Mouse (Mus musculus): ENCODE measurements at regions not wholly inside any gene's neighbourhood (a gene's known extent, or its start where the extent isn't known, plus 50 kb on each side); places are given as distances from the start of the nearest gene placed in this dataset.

DNA sequence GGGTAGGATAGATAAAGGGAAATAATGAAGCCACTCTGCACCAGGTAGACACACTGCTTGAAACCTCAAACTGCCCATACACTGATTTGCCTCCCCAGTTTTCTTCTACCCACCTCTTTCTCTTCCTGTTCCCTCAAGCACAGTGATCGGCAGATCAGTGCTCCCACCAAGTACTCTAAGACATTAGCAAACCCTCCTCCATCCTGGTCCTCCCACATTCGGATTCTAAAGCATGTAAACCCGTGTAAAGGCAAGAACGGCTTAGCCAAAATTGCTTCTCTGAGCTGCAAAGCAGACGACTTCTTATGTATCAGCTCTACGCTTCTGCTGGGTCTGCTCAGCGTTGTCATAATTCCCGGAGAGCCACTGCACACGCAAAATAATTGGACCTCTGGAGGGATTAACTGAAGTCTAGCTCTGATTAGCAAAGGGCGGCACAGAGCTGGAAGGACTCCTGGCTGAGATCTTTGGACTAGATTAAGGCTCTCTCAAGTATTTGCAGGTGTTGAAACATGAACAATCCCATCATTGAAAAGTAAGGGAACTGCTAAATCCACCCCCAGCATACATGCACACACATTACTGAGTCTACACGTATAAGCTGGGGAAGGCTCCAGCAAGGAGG, 67.2 kb downstream of the Mtx3 start:
- DNase-seq (ENCODE audit: low spot score in 2 of 2): no peak

DNA sequence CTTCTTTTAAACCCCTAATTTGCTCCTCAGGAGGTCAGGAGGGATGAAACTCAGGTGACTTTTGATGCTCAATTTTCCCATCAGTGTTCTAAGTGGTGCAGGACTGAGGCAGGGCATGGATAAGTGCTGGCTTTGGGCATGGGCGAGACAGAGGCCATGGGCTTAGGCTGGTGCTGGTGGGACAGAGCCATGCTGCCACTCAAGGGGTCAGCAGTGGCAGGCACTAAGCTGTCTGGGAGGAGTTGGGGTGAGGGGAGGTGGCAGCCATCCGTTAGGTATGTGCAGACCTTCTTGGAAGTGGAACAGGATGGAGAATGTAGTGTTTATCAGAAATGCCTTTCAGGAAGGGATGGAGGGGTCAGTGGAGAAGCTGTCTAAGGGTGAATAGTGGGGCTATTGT, 68.1 kb downstream of the Mtx3 start:
- no peak for DNase-seq (ENCODE audit: low spot score in 2 of 2)

DNA sequence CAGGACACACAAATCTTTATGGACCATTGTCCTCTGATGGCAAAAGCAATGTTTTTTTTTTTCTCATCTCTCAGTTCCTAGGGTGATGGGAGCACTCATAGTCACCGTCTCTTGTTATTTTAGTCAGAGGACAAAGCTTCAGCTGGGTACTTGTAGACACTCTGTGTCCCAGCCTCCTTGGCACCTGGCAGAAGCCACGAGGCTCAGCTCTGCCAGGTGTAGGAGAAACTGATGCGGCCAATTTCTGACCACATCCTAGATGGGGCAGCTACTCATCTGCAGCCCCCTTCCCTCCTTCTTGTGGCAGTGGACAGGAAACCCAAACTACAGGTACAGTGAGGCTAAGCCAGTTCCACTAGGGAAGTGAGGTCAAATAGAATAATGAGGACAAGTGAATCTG, 70.1 kb downstream of the Mtx3 start:
- no peak for DNase-seq (ENCODE audit: low spot score in 2 of 2)

DNA sequence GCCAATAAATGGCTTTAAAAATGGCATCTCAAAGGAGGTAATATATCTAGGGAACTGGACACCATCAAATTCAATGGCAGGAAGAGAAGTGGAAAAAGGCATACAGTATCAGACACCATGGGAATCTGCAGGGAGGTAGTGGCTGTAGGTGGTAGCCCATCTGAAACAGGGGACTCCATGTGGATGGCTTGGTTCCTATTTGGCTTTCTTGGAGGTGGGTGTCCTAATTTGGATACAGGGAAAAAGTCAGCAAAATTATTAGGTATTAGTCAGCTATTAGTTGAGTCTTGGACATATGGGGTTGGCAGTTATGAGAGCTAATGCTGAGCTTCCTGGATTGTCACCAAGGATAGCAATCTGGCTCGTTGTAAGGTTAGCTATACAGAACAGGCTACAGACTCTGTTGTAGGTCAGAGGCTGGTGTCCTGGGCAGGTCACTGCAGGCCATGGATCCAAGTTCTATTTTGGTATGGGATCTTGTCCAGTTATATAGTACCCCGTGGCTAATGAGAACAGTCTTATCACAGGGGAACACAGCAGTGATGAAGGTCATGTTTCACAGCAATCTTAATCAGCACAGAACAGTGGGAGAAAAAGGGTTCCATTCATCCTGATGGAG, 70.8 kb downstream of the Mtx3 start:
- DNase-seq (ENCODE audit: low spot score in 2 of 2): no peak

DNA sequence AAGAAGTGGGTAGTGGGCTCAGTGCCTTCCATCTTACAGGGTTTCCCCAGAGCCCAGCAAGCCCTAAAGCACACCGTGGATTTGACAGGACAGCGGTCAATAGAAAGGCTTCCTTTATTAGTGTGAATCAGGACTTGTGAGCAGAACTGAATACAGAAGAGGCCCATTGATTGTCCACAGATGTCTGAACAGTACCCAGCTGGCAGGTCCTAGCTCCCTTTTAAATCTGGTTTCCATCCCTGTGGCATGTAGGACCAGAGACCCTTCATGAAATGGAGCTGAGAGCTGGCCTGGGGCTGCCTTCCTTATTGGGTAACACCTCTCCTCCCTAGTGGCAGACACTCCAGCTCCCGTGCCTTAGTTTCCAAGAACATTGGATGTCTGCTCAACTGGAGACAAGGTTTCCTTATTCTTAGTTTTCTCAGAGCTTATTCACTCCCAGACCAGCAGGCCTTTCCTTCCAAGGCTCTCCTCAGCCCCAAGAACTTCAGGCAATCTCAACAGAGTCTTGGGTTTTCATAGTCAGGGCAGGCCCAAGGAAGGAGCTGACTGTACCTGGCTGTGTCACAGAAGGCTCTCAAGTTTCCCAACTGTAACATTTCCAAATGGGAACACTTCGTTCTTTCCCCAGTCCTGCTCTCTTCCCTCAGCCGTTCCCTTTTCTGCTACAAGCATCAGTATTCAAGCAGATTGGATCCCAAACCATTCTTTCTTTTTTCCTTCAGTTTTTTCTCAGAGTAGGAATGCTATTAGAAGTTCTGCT, 71.6 kb downstream of the Mtx3 start:
- DNase-seq (ENCODE audit: low spot score in 2 of 2): peak in 1 of 2 experiments; percentile 34

DNA sequence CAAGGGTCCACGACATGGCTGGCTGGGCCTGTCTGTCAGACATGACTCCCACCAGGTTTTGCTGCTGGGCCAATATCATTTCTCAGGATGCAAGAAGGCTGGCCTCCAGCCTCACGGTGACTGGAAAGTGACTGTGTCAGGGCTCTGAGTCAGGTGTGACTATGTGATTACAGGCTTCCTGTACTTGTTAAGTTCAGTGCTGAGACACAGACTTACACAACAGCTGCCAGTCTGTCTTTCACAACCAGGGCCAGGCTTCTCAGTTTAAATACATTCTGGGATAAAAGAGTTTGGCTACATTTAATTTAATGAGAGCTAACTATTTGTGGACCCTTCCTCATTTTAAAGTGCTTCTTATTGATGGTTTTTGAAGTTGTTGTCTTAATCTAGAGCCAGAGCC, 75.3 kb downstream of the Mtx3 start:
- DNase-seq (ENCODE audit: low spot score in 2 of 2): no peak

DNA sequence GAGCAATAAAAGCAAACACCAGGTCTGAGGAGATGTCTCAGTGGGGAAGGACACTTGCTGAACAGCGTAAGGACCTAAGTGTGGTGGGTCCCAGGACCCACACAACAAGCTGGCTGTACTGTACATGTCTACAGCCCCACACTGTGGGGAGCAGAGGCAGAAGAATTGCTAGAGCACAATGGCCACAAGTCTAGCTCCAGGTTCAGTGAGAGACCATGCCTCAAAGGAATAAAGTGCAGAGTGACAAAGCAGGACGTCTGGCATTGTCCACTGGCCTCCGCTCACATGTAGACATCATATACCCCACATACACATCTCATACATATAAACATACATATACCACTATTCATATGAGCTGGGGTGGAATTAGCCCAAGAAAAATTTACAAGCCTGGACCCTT, 77.4 kb downstream of the Mtx3 start:
- DNase-seq (ENCODE audit: low spot score in 2 of 2): no peak

DNA sequence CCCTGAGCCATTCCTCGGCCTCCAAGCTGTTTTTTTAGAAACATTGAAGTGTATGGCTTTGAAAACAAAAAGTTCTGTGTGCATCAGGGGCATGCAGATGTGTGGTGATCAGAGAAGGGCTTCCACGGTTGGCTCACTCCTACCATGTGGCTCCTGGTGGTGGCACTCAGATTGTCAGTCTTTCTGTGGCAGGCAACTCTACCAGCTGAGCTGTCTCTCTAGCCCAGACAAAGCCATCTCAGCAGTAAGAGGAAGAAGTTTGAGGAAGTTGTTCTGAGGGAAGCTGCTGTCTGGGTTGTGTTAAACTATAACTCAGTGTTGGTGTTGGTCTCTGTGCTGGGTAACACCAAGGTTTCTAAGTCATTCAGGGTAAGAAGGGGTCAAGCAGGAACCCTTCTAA, 78.9 kb downstream of the Mtx3 start:
- DNase-seq (ENCODE audit: low spot score in 2 of 2): no peak

DNA sequence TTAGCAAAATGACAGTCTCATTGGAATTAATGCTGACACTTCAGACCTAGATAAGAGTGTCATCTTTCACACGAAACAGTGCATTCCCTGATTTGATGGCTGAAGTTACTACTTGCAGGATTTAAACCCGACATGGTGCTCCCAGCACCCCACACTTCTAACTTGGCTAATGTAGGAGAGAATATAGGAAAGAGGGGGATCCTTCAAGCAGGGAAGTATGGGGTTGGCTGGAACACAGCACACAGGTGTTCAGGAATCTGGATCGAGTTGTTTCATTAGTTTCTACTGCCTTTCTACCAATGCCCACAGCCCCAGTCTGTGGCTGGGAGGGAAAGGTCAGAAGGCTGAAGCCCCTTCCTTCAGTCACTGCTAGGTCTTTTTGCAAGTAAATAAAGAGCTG, 79.5 kb downstream of the Mtx3 start:
- DNase-seq (ENCODE audit: low spot score in 2 of 2): no peak

DNA sequence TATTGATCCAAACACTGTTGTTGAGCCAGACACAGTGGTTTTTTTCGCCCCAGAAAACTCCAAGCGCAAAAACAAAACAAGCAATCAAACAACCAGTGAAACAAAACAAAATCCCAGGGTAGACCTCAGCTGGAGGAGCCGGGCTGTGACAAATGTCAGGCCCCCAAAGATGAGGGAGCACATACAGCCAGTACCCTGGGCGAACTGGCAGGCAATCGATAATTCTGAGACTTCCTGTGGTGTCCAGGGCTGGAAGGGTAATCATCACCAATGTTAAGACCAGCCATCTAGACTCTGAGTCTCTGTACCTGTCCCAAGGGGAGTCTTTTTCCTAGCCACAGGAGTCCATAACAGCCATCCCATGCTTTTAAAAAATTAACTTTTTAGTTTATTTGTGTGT, 80.6 kb downstream of the Mtx3 start:
- no peak for DNase-seq (ENCODE audit: low spot score in 2 of 2)

DNA sequence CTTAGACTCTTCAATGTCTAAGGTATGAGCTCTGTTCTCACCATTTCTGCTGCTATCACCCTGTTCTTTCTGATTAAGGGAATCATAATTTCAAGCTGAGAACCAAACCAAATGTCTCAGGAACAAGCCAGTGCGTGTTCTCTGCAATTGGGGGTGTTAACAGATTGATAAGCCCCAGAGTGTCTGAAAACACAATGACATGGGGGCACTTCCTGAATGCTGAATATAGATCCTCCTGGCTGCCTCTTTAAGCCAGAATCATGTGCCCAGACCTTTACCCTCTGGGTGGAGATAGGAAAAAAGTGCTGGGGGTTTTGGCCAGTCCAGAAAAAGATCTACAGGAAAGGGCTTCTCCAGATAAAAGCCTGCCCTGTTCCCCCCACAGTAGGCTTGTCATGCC, 84.0 kb downstream of the Mtx3 start:
- no peak for DNase-seq (ENCODE audit: low spot score in 2 of 2)

DNA sequence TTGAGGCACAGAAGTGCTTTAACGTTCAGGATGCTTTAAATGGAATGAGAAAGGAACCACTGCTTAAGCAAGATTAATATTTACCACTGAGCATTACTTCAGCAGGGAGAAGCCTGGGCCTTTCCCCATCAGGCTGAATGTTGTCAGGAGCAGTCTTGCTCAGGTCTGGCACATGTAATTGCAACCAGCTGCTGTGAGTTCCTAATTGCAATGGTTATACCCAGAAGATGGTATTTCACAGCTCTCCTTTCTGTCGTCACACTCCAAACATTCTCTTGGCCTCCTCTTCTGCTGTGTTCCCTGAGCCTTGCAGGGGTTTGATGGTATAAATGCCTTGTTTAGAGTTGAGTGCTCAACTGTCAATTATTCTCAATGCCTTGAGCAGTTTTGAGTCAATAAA, 87.1 kb downstream of the Mtx3 start:
- no peak for DNase-seq (ENCODE audit: low spot score in 2 of 2)

DNA sequence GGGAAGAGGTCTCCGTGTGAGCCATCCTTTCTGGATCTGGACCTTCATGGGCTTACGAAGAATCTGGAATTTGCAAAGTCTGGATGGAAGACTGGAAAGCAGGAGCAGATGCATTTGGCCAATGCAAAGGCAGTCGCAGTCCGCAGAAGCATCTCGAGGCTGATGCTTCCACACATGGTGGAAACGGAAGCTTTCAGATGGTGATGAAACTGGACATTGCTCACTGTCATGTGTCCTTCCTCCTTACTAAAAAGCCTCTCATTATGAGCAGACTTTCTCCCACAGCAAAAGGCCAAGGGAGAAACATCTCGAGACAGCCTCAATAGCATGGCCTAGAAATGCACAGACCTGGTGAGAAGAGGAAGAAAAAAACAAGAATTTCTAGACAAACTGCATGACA, 94.5 kb downstream of the Mtx3 start:
- DNase-seq (ENCODE audit: low spot score in 2 of 2): no peak

DNA sequence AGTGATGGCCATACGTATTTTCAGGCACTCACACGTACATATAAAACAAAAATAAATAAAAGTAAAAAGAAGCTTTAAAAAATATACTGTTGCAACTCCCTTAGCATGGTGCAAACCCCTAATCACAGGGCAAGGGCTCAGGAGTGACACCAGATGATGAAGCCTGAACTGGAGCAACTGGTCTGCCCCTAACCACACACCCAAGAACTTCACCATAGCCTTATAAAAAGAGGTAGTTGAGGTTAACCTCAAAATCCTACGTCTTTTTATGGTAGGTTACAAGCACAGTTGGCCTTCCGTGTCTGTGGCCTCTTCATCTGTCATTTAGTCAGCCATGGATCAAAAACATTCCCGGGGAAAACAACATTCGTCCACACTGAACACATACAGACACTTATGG, 96.0 kb downstream of the Mtx3 start:
- no peak for DNase-seq (ENCODE audit: low spot score in 2 of 2)

DNA sequence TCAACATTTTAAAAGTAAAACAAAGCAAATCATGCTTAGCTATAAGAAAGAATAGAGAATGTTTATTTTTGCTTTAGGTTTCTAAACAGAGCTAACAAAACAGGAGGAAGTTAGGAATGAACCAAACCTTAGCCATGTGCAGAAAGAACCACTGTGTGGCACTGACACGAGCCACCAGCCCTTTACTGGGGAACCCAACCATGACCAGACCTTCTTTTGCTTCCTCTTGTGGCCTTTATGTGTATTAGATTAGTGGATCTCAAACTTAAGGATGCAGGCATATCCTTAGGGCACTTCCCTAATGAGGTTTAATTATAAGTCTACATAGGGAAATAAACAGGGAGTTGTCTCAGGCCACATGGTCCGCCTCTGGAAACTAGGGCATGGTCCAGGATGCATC, 104.0 kb downstream of the Mtx3 start:
- DNase-seq (ENCODE audit: low spot score in 2 of 2): no peak

DNA sequence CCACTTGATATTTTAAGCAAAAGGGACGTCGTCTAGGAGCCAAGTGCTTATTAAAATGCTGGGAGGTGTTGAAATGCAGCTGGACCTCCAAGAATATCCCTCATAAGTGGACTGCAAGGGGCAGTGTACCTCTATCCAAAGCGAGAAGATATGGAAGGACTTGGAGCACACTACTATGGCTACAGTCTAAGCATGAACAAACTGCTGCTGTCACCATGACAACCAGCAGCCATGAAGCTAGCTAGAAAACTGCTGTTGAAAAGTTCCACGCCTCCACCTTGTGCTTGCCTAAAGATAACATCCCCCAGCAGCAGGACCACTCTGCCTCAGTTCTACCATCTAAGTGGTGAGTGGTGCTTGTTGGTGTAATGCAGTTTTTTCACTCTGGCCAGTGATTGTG, 115.5 kb downstream of the Mtx3 start:
- DNase-seq (ENCODE audit: low spot score in 2 of 2): peak; percentile 33 to 45

DNA sequence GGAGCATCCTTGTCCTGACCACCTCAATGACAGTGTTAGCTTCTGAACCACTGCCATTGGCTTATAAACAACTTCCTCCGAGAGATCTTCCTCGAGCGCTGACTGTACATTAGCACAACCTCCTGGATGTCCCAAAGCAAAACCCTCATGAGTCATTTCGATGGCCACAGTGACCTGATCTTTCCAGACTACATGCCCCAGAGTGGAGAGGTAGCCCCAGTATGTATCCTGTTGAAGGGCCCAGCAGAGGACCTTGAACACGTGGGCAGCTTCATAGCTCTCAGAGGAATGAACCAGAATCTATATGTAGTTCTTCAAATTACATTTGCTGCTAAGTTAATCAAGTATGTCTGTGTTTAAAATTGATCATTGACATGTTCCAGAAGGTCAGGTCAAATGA, 118.1 kb downstream of the Mtx3 start:
- DNase-seq (ENCODE audit: low spot score in 2 of 2): no peak

DNA sequence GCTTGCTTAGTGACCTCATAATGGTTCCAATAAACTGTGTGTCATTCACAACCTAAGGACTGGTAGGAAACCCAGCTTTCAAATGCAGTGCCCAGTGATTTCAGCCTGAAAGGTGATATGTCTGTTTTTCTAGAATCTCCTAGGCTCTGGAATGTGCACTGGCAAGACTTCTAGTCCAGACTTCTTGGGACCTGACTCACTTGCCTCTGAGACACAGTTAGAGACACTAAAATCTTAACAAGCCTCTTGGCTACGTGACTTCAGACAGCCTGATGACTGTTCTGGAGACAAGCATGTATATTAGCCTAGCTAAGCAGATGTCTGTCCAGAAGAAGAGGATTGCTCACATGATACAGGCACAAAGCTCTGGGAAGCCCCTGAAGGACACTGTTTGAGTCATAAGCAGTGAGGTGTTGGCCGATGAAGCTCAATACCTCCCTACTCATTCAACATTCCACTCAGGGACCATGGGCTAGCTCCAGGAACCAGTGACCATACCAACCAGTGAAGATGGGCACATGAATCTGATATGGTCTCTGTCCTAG, 118.9 kb downstream of the Mtx3 start:
- DNase-seq (ENCODE audit: low spot score in 2 of 2): no peak

DNA sequence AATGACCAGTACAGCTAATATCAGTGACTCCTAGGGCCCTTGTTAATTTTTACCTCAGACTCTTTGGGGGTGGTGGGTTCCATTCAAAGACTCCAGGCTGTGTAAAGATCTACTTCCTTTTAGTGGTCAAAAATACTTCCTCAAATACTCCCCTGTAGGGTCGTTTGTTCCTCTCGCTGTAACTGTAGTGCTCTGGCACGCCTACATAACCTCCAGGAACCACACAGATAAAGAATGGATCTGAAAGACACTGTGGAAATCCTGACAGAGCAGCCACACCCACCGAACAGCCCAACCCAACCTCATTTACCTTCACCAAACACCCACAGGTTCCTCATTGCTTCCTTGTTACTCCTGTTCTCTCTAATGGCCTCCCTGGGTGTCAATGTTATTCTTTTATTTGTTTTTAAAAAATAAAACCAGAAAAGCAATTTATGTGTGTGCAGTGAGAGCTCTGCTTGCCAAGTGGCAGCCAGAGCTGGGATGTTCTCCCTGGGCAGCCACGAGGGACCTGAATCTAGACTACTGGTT, 119.7 kb downstream of the Mtx3 start:
- no peak for DNase-seq (ENCODE audit: low spot score in 2 of 2)

DNA sequence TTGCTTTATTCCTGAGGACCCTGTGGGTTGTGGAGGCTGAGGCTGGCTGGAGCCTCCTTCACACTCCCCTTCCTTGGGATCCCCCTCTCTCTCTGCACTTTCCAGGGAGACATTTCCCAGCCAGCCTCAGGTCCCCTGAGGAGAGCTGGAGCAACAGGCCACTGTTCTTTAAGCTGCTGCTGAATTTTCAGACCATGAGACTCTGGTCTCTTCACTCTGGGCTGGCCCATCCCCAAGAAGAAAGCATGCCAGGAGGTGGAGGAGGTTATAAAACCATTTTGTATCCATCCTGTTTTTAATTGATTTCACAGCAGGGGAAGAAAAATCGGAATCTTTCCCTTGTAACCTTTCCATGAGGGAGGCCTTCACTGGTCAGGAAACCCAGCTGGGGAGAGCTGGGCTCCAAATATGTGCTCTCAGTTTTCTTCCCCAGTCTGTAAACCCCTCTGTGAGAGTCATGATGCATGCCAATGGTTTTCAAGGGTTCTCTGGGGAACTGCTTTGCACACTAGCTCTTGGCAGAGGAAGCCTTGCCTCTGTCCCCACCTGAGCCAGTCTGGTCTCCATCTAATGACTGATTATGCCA, 122.6 kb downstream of the Mtx3 start:
- DNase-seq (ENCODE audit: low spot score in 2 of 2): no peak

DNA sequence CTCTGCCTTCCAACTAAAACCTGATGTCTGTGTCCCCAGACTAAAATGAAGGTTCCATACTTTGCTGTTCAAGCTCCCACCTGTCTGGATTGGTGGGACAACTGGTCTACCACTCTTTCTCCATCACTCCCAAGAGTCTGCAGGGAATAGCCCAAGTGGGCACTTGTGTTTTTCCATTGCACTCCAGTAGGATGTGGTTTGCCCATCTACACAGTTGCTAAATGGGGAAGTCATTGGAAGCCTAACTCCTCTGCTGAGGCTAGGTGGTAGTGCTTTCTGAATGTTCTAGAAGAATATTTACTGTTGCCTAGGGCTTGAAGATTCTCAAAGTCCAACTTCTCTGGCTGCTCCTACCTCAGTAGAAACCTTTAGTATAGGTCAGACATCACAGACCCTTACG, 125.0 kb downstream of the Mtx3 start:
- no peak for DNase-seq (ENCODE audit: low spot score in 2 of 2)

DNA sequence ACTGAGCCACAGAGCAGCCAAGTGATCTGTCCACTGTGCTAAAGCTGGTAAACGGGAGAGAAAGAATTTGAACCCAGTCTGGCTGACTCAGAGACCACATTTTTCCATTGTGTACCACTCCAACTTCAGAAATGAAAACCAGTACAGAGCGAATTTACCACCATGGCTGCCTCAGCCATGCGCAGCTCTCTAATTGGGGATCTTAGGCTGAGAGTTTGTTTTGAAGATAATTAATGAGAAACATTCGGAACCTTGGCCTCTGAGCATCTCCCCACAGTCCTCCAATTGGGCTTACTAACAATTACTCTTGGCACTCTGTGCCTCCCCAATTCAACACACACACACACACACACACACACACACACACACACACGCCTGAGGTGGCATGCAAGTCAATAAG, 128.3 kb downstream of the Mtx3 start:
- no peak for DNase-seq (ENCODE audit: low spot score in 2 of 2)

DNA sequence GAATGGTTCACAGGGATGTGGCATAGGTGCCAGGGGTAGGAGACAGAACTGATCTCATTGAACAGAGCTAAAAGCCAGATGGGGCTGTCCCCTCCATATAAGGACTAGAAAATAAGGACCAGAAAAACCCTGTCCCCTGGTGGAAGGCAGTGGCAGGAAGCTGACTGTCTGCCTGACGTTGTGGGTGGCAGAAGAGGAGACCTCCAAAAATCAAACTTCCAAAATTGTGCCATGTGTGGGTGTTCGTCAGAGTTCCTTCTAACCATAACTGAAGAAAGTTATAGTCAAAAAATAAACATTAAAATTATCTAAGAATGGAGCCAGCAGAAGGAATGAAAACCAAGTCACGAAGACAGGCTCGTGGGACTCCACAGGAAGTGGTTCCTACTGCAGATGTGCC, 129.2 kb downstream of the Mtx3 start:
- no peak for DNase-seq (ENCODE audit: low spot score in 2 of 2)
